Mouse (Mus musculus) bone marrow, adult 2 months (tissue): ENCODE measurements around the gene Cfdp1.

ENCODE experiments used
- CTCF ChIP-seq: fragments of 200-500 bp; IDR thresholded peaks from 2 replicates; pipeline ENCODE4 v1.5.1; 2011; ENCODE audit warnings: low read length, control low read depth; ENCODE audit not compliant: control insufficient read depth, insufficient read depth
- POLR2A ChIP-seq: fragments of 200-500 bp; IDR thresholded peaks from 2 replicates; pipeline ENCODE4 v1.6.1; 2011; ENCODE audit warnings: low read depth, mild to moderate bottlenecking, control low read depth, low read length, borderline replicate concordance; ENCODE audit not compliant: control insufficient read depth

DNA sequence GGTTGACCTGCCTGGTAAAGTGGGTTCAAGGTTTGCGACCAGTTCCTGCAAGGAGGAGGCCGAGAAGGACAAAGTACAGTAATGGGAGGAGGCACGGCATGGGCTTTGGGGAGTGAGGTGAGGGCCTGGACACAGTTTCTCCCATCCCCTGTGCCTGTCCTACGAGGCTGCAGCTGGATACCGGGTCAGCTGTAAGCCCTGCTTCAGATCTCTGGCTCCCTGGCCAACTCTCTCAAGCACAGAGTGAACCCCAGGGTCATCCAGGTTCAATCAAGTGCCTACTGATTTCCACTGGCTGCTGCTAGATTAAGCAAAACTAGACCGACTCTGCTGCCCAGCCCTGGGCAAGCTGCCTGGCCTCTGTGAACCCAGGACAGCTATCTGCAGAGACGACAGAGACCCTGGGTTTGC lies 113.8 kb downstream of the Cfdp1 start:
- TF ChIP-seq CTCF (no peak), POLR2A (no peak)
